Mouse (Mus musculus): ENCODE data around the gene Gm20708.

GRCm38 (mm10) chr11:117843434-117843833 is 34.0 kb downstream of the Gm20708 start:
- TF ChIP-seq POLR2A (IDR thresholded peaks at IDR 0.05; ENCODE audit: extremely low read depth, insufficient read depth, low read length) (no peak), CTCF (IDR thresholded peaks at IDR 0.05; ENCODE audit: extremely low read depth, insufficient read depth, low read length) (no peak)
